Mouse (Mus musculus): ENCODE results near the gene Pde4dip.

GRCm38 (mm10) chr3:97831564-97832320, 56.8 kb downstream of the Pde4dip start:
- no peak for TF ChIP-seq POLR2A (IDR thresholded peaks at IDR 0.05; ENCODE audit: control insufficient read depth, extremely low read depth, insufficient read depth, low read length, poor library complexity)
- TF ChIP-seq CTCF (IDR thresholded peaks at IDR 0.05; ENCODE audit: borderline replicate concordance, control insufficient read depth, extremely low read depth, insufficient read depth, low read length, poor library complexity), result no peak
